Mouse (Mus musculus): ENCODE data around the gene Epb41l4b.

- TF ChIP-seq POLR2A (IDR thresholded peaks at IDR 0.05; ENCODE audit: insufficient read depth, low read depth, low read length) (no peak), CTCF (IDR thresholded peaks at IDR 0.05; ENCODE audit: insufficient read depth, low read depth, low read length) (no peak)
These were observed 40.3 kb upstream of the Epb41l4b start for GRCm38 (mm10) chr4:57183493-57183892.

Data from olfactory bulb, adult 2 months (tissue).